Mouse (Mus musculus): Measurements from ENCODE around the gene Maml3.

GRCm38 (mm10) chr3:51965008-51965407 is 139.9 kb downstream of the Maml3 start:
- TF ChIP-seq POLR2A (IDR thresholded peaks at IDR 0.05; ENCODE audit: borderline replicate concordance, extremely low read depth, insufficient read depth, insufficient read length, poor library complexity, severe bottlenecking) (no peak), CTCF (IDR thresholded peaks at IDR 0.05; ENCODE audit: borderline replicate concordance, extremely low read depth, insufficient read depth, insufficient read length) (no peak)

Measured in brain, embryonic 14.5 days (tissue).